Mouse (Mus musculus): Measurements from ENCODE around the gene Hunk. TPM values are rescaled to one million over a fixed set of nuclear protein-coding genes. Genes with fewer than 3 reads are reported as not detected.

Gene Hunk
- polyA plus RNA-seq, 1 experiment from 2014 or later, result 11.1 TPM

- Histone ChIP-seq H3K9ac (no peak overlapping the region), H3K36me3 (ENCODE audit: poor library complexity, severe bottlenecking) (peaks cover 26% of the 10 kb centered on the region), H3K4me2 (no peak overlapping the region), H3K4me3 (no peak overlapping the region), H3K27ac (no peak overlapping the region), H3K27me3 (no peaks in the 10 kb centered on the region), H3K9me3 (replicated peaks) (no peaks in the 10 kb centered on the region), H3K4me1 (peaks cover 37% of the 10 kb centered on the region)
- WGBS, result 89% methylated on average over 11 of the region's 11 CpGs
- no peak for ATAC-seq
Observed at GRCm38 (mm10) chr16:90395996-90396556, 10.3 kb downstream of the Hunk start.

- WGBS, result 66% methylated on average over 2 of the region's 2 CpGs
- H3K4me2 ChIP-seq, result no peak overlapping the region
- H3K27ac ChIP-seq, result no peak overlapping the region
- H3K27me3 ChIP-seq, result no peaks in the 10 kb centered on the region
- H3K4me3 ChIP-seq, result no peak overlapping the region
- H3K9ac ChIP-seq, result no peak overlapping the region
- no peaks in the 10 kb centered on the region for H3K9me3 ChIP-seq (replicated peaks)
- ATAC-seq, result no peak
- peaks cover 45% of the 10 kb centered on the region for H3K4me1 ChIP-seq
- peaks cover 18% of the 10 kb centered on the region for H3K36me3 ChIP-seq (ENCODE audit: poor library complexity, severe bottlenecking)
Observed at GRCm38 (mm10) chr16:90396882-90397281, 11.1 kb downstream of the Hunk start.

- Histone ChIP-seq H3K4me2 (0 out of 2 replicates have a peak overlapping the region, but pooled peaks have one; percentile 18), H3K9ac (no peak overlapping the region), H3K27ac (no peak overlapping the region), H3K4me3 (no peak overlapping the region), H3K27me3 (no peaks in the 10 kb centered on the region), H3K9me3 (replicated peaks) (no peaks in the 10 kb centered on the region), H3K36me3 (ENCODE audit: poor library complexity, severe bottlenecking) (no peaks in the 10 kb centered on the region), H3K4me1 (peaks cover 28% of the 10 kb centered on the region)
- ATAC-seq, result peak; percentile 26; the same call in 1 of the 2 replicates
- WGBS, result 7% methylated on average over 6 of the region's 9 CpGs
Observed at GRCm38 (mm10) chr16:90400314-90400713, 14.5 kb downstream of the Hunk start.

- ATAC-seq, result peak; percentile 57; the same call in 1 of the 2 replicates
- Histone ChIP-seq H3K4me3 (no peak overlapping the region), H3K9me3 (replicated peaks) (no peaks in the 10 kb centered on the region), H3K36me3 (ENCODE audit: poor library complexity, severe bottlenecking) (no peaks in the 10 kb centered on the region), H3K4me1 (peaks cover 35% of the 10 kb centered on the region), H3K27me3 (no peaks in the 10 kb centered on the region), H3K9ac (no peak overlapping the region), H3K4me2 (peak overlapping the region; percentile 18; the same call in 1 of the 2 replicates), H3K27ac (no peak overlapping the region)
- WGBS, result 11% methylated on average over 12 of the region's 12 CpGs
Observed at GRCm38 (mm10) chr16:90400906-90401666, 15.3 kb downstream of the Hunk start.

GRCm38 (mm10) chr16:90402292-90402691 lies 16.5 kb downstream of the Hunk start:
- Histone ChIP-seq H3K4me1 (peaks cover 39% of the 10 kb centered on the region), H3K9ac (no peak overlapping the region), H3K4me2 (no peak overlapping the region), H3K36me3 (ENCODE audit: poor library complexity, severe bottlenecking) (no peaks in the 10 kb centered on the region), H3K4me3 (no peak overlapping the region), H3K27ac (no peak overlapping the region), H3K9me3 (replicated peaks) (no peaks in the 10 kb centered on the region), H3K27me3 (no peaks in the 10 kb centered on the region)
- ATAC-seq, result no peak
- WGBS, result 86% methylated on average over 7 of the region's 7 CpGs

GRCm38 (mm10) chr16:90405195-90405594 lies 19.4 kb downstream of the Hunk start:
- 64% methylated on average over 3 of the region's 3 CpGs for WGBS
- H3K9me3 ChIP-seq (replicated peaks), result no peaks in the 10 kb centered on the region
- H3K4me1 ChIP-seq, result peaks cover 62% of the 10 kb centered on the region
- no peaks in the 10 kb centered on the region for H3K36me3 ChIP-seq (ENCODE audit: poor library complexity, severe bottlenecking)
- H3K27me3 ChIP-seq, result no peaks in the 10 kb centered on the region
- H3K4me2 ChIP-seq, result no peak overlapping the region
- peak; percentile 71 for ATAC-seq
- no peak overlapping the region for H3K4me3 ChIP-seq
- peak overlapping the region; percentile 59; the same call in 1 of the 2 replicates for H3K27ac ChIP-seq
- no peak overlapping the region for H3K9ac ChIP-seq

- H3K4me2 ChIP-seq, result no peak overlapping the region
- H3K36me3 ChIP-seq (ENCODE audit: poor library complexity, severe bottlenecking), result no peaks in the 10 kb centered on the region
- peaks cover 60% of the 10 kb centered on the region for H3K4me1 ChIP-seq
- H3K9ac ChIP-seq, result no peak overlapping the region
- WGBS, result 56% methylated on average over 6 of the region's 6 CpGs
- H3K27me3 ChIP-seq, result no peaks in the 10 kb centered on the region
- no peaks in the 10 kb centered on the region for H3K9me3 ChIP-seq (replicated peaks)
- H3K27ac ChIP-seq, result peak overlapping the region; percentile 59
- peak; percentile 19 for ATAC-seq
- H3K4me3 ChIP-seq, result no peak overlapping the region
Observed at GRCm38 (mm10) chr16:90405599-90405998, 19.8 kb downstream of the Hunk start.

- Histone ChIP-seq H3K9me3 (replicated peaks) (no peaks in the 10 kb centered on the region), H3K27ac (peak overlapping the region; percentile 71), H3K4me1 (peaks cover 47% of the 10 kb centered on the region), H3K36me3 (ENCODE audit: poor library complexity, severe bottlenecking) (peaks cover 8% of the 10 kb centered on the region), H3K9ac (peak overlapping the region; percentile 6; the same call in 1 of the 2 replicates), H3K27me3 (no peaks in the 10 kb centered on the region), H3K4me3 (no peak overlapping the region), H3K4me2 (peak overlapping the region; percentile 6; the same call in 1 of the 2 replicates)
- 0 out of 2 replicates have a peak, but pooled peaks have one; percentile 30 for ATAC-seq
- 29% methylated on average over 12 of the region's 12 CpGs for WGBS
Observed at GRCm38 (mm10) chr16:90407541-90408289, 21.9 kb downstream of the Hunk start.

GRCm38 (mm10) chr16:90412096-90413082 lies 26.6 kb downstream of the Hunk start:
- no peaks in the 10 kb centered on the region for H3K27me3 ChIP-seq
- peaks cover 31% of the 10 kb centered on the region for H3K4me1 ChIP-seq
- H3K4me3 ChIP-seq, result no peak overlapping the region
- ATAC-seq, result no peak
- peaks cover 3% of the 10 kb centered on the region; the same call in 1 of the 2 replicates for H3K9me3 ChIP-seq (replicated peaks)
- H3K4me2 ChIP-seq, result no peak overlapping the region
- peaks cover 33% of the 10 kb centered on the region for H3K36me3 ChIP-seq (ENCODE audit: poor library complexity, severe bottlenecking)
- WGBS, result 95% methylated on average over 8 of the region's 8 CpGs
- no peak overlapping the region for H3K9ac ChIP-seq
- no peak overlapping the region for H3K27ac ChIP-seq

GRCm38 (mm10) chr16:90416621-90417020 lies 30.8 kb downstream of the Hunk start:
- Histone ChIP-seq H3K4me3 (no peak overlapping the region), H3K27ac (no peak overlapping the region), H3K4me1 (peaks cover 36% of the 10 kb centered on the region), H3K27me3 (no peaks in the 10 kb centered on the region), H3K9me3 (replicated peaks) (peaks cover 3% of the 10 kb centered on the region; the same call in 1 of the 2 replicates), H3K4me2 (no peak overlapping the region), H3K36me3 (ENCODE audit: poor library complexity, severe bottlenecking) (peaks cover 34% of the 10 kb centered on the region), H3K9ac (no peak overlapping the region)
- no peak for ATAC-seq

GRCm38 (mm10) chr16:90418661-90419060 lies 32.8 kb downstream of the Hunk start:
- peaks cover 56% of the 10 kb centered on the region for H3K4me1 ChIP-seq
- H3K36me3 ChIP-seq (ENCODE audit: poor library complexity, severe bottlenecking), result peaks cover 16% of the 10 kb centered on the region
- peak overlapping the region; percentile 10; the same call in 1 of the 2 replicates for H3K27ac ChIP-seq
- 5% methylated on average over 12 of the region's 12 CpGs for WGBS
- no peak overlapping the region; the same call in 1 of the 2 replicates for H3K9ac ChIP-seq
- H3K9me3 ChIP-seq (replicated peaks), result peaks cover 1% of the 10 kb centered on the region; the same call in 1 of the 2 replicates
- no peak overlapping the region for H3K4me3 ChIP-seq
- H3K27me3 ChIP-seq, result no peaks in the 10 kb centered on the region
- H3K4me2 ChIP-seq, result peak overlapping the region; percentile 2; the same call in 1 of the 2 replicates
- no peak for ATAC-seq
